Mouse (Mus musculus) limb, embryonic 15.5 days (tissue): ENCODE data around the gene Frmd4a. TPM values are rescaled to one million over a fixed set of nuclear protein-coding genes. Genes with fewer than 3 reads are reported as not detected.

Experiments used
- ATAC-seq: fragments of 200-750 bp; cut with Nextera tagmentation; 2 replicates; pipeline ENCODE4 v1.8.0; 2017; ENCODE audit warnings: low read depth, moderate TSS enrichment; ENCODE audit not compliant: insufficient number of reproducible peaks, low FRiP score, low TSS enrichment
- H3K27ac ChIP-seq: fragments of 300-500 bp; sonication (generic); 2 replicates; pipeline ENCODE4 v1.5.1; 2015; ENCODE audit warnings: moderate library complexity, mild to moderate bottlenecking, inconsistent platforms
- H3K27me3 ChIP-seq: fragments of 300-500 bp; sonication (generic); 2 replicates; pipeline ENCODE4 v1.6.1; 2015; ENCODE audit warnings: inconsistent platforms
- H3K36me3 ChIP-seq: fragments of 300-500 bp; sonication (generic); 2 replicates; pipeline ENCODE4 v1.6.1; 2015; ENCODE audit warnings: inconsistent platforms
- H3K4me1 ChIP-seq: fragments of 300-500 bp; sonication (generic); 2 replicates; pipeline ENCODE4 v1.6.1; 2015; ENCODE audit warnings: inconsistent platforms
- H3K4me2 ChIP-seq: fragments of 300-500 bp; sonication (generic); 2 replicates; pipeline ENCODE4 v1.6.1; 2015; ENCODE audit warnings: mild to moderate bottlenecking, inconsistent platforms
- H3K4me3 ChIP-seq: fragments of 300-500 bp; sonication (generic); 2 replicates; pipeline ENCODE4 v1.5.1; 2015; ENCODE audit warnings: mild to moderate bottlenecking, inconsistent platforms
- H3K9ac ChIP-seq: fragments of 300-500 bp; sonication (generic); 2 replicates; pipeline ENCODE4 v1.6.1; 2015; ENCODE audit warnings: inconsistent platforms
- H3K9me3 ChIP-seq: fragments of 300-500 bp; sonication (generic); 2 replicates; pipeline ENCODE4 v1.6.1; 2016; ENCODE audit warnings: inconsistent platforms
- WGBS: fragments of 180-500 bp; shearing (Covaris S2); methylation state at CpG from one replicate; pipeline ENCODE4 v1.1.7; 2015; 5-methylcytosine and 5-hydroxymethylcytosine counted together
- polyA plus RNA-seq: library from polyadenylated mRNA; unstranded; fragments of >200 nt; fragmentation: Nextera tagmentation; extraction: Ambion mirVana; gene quantifications from 2 replicates; pipeline ENCODE4 v1.2.1, GENCODE M21; 2015

The Frmd4a gene
- polyA plus RNA-seq, 1 experiment from 2014 or later = 34.1 TPM

DNA sequence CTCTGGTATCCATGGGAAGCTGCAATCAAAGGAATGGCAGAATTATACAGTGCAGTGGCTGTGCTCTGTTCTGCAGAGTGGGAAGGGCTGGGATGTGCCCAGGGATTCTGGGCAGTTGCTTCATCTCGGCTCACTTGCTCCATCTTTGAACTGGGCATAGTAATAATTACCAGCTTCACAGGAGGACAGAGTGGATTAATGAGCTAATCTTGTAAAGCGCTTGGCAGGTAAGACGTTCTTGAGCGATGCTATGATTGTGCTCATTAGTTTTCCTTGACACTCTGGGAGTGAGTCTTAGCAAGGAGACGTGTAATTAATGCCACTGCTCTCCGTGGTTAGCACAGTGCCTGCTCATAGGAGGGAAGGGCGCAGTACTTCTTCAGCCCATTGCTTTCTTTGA lies 54.3 kb downstream of the Frmd4a start:
- H3K9me3 ChIP-seq = no peaks in the 10 kb centered on the region
- 34% methylated on average over 7 of the region's 7 CpGs for WGBS
- H3K4me1 ChIP-seq = no peaks in the 10 kb centered on the region
- no peak overlapping the region for H3K27ac ChIP-seq
- no peaks in the 10 kb centered on the region for H3K36me3 ChIP-seq
- H3K4me2 ChIP-seq = no peak overlapping the region
- H3K27me3 ChIP-seq = no peaks in the 10 kb centered on the region
- ATAC-seq = no peak
- no peak overlapping the region for H3K9ac ChIP-seq
- H3K4me3 ChIP-seq = no peak overlapping the region

DNA sequence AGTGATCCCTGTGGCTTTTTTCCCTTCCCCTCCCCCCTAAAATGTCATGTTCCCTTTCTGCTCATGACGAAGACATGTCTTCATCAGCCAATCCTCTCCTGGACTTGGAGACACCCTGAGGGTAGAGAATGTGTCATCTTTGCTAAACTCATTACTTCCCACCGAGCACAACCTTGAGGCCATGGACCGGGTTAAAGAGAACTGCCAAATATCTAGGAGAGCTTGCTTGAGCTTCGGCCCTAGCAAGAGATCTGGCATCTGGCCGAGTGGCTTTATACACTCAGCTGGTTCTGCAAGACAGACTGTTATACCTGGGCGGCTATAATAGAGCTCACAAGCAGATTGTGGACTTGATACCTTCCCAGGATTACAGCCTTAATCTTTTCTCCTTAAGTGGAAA lies 66.4 kb downstream of the Frmd4a start:
- no peaks in the 10 kb centered on the region for H3K36me3 ChIP-seq
- WGBS = 64% methylated on average over 6 of the region's 6 CpGs
- no peak for ATAC-seq
- no peak overlapping the region for H3K4me2 ChIP-seq
- no peaks in the 10 kb centered on the region for H3K9me3 ChIP-seq
- H3K27me3 ChIP-seq = no peaks in the 10 kb centered on the region
- H3K27ac ChIP-seq = no peak overlapping the region
- no peak overlapping the region for H3K4me3 ChIP-seq
- H3K9ac ChIP-seq = no peak overlapping the region
- no peaks in the 10 kb centered on the region for H3K4me1 ChIP-seq

DNA sequence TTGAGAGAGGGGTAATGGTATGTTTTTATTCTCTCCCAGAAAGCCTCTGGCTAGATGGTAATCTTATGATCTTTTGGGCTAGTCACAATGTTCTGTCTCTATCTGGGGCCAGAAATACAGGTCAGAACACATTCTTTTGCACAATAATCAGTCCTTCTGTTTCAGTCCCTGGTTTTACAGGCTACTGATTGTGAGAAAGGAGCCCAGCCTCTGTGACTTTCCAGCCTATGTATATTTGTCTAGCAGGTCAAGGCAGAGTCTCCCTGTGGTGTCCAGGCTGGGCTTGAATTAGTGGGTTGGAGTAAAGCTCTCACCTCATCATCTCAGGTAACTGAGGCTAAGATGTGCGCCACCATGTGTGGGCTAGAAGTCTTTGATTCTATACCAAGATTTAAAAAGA lies 80.1 kb downstream of the Frmd4a start:
- Histone ChIP-seq H3K9ac (no peak overlapping the region), H3K4me3 (no peak overlapping the region)

DNA sequence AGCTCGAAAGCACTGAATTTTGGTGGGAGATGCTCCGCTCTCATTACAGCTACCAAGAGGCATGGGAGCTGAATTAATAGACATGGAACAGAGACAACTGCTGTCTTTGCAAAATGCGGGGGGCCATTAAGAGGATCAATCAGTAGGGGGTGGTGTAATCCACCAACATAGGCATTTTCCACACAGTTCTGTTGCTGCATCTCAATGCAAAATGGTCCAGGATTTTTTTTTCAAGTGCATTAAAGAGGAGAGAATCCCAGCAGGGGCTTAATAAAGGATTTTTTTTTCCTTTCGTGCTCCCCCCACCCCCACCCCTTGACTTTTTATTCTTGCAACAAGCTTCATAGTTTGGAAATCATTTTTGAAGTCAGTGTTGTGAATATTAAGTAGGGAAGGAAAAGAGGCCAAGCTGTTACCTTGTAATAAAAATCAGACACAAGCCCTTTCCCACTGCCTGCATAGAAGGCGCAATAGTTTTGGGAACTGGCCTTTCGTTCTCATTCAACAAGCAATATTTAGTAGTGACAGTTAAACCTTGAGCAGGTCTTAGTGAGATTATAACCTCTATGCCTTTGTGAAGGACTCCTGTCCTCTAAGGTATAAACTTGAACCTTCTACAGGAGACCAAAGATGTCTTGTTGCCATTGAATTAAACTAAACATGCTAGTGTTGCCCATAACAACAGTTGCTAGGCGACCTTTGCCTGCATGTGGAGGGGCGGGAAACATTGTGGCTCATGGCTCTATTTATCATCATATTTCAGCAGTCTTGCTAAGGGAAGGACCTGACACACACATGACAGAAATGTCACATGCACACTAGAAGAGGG lies 81.6 kb downstream of the Frmd4a start:
- Histone ChIP-seq H3K4me1 (no peaks in the 10 kb centered on the region), H3K4me3 (no peak overlapping the region), H3K4me2 (no peak overlapping the region), H3K9ac (no peak overlapping the region), H3K27ac (no peak overlapping the region), H3K36me3 (no peaks in the 10 kb centered on the region), H3K27me3 (no peaks in the 10 kb centered on the region), H3K9me3 (no peaks in the 10 kb centered on the region)
- no peak for ATAC-seq
- WGBS = 62% methylated on average over 8 of the region's 8 CpGs

More for the DNA sequence above, 80.1 kb downstream of the Frmd4a start:
- Histone ChIP-seq H3K4me1 (no peaks in the 10 kb centered on the region), H3K27ac (no peak overlapping the region), H3K4me2 (no peak overlapping the region), H3K36me3 (no peaks in the 10 kb centered on the region), H3K27me3 (no peaks in the 10 kb centered on the region), H3K9me3 (no peaks in the 10 kb centered on the region)
- no peak for ATAC-seq
- 81% methylated on average over 1 of the region's 1 CpGs for WGBS

DNA sequence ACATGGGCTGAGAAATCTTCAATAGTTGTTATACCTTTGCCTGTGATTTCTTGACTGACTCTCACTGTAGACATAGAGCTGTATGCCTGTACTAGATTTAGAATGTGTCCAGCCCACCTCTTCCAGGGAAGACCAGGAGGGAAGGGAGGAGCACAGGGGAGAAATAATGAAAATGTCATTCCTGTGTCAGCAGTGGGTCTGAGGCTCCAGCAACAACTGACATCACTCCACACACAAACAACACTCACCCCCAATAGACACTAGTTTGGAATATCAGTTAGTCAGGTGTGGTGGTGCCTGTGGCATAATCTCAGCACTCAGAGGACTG lies 82.2 kb downstream of the Frmd4a start:
- no peak for ATAC-seq
- H3K9me3 ChIP-seq = no peaks in the 10 kb centered on the region
- no peak overlapping the region for H3K4me3 ChIP-seq
- no peaks in the 10 kb centered on the region for H3K36me3 ChIP-seq
- H3K27ac ChIP-seq = no peak overlapping the region
- no peaks in the 10 kb centered on the region for H3K4me1 ChIP-seq
- H3K27me3 ChIP-seq = no peaks in the 10 kb centered on the region
- H3K4me2 ChIP-seq = no peak overlapping the region
- no peak overlapping the region for H3K9ac ChIP-seq

DNA sequence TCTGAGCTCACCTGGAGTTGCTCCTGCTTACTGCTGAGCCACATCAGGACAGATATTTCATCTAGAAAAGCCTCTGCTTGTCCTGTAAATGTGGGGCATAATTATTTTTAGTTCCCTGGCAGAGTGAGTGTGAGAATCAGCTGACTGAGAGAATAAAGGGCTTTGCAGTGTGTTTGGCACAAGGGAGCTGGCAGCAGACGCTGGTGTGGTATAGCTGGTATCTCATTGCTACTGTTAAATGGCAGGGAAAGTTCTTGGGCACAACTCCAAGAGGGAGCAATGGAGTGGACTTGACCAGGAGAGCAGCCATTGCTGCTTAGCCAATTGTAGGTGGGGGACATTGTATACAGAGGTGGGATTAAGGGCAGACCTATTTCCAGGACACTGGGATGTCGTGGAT lies 83.9 kb downstream of the Frmd4a start:
- Histone ChIP-seq H3K4me3 (no peak overlapping the region), H3K9me3 (no peaks in the 10 kb centered on the region), H3K4me1 (no peaks in the 10 kb centered on the region), H3K9ac (no peak overlapping the region), H3K36me3 (no peaks in the 10 kb centered on the region), H3K27me3 (no peaks in the 10 kb centered on the region), H3K27ac (no peak overlapping the region), H3K4me2 (no peak overlapping the region)
- WGBS = 76% methylated on average over 2 of the region's 2 CpGs
- ATAC-seq = no peak

DNA sequence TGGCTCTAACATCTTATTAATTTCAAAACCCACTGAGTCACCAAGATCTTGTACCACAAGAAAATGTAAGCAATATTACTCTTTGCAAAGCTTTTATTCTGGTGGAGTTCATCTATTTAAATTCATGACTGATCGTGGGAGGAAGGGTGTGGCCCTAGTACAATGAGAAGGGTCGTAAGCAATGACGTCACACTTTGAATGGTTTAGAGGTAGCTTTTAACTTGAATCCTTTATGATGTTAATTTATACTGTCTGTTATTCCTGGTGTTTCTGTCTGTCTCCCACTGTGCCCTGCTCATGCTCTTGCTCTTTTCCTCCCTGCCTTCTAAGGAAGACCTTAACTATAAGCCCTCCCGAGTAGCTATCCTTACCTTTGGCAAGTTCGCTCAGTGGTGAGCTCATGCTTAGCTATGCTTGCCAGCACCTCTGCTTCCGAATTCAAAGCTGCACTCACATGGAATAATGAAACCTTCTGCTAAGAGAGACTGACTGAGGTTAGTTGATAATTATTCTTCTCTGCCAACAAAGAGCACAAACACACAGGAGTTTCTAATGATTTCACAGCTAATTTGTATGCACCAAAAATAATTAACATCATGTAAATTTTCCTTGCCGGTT lies 95.9 kb downstream of the Frmd4a start:
- no peak for ATAC-seq
- Histone ChIP-seq H3K36me3 (no peaks in the 10 kb centered on the region), H3K9me3 (no peaks in the 10 kb centered on the region), H3K27ac (no peak overlapping the region), H3K9ac (no peak overlapping the region), H3K4me1 (no peaks in the 10 kb centered on the region), H3K27me3 (no peaks in the 10 kb centered on the region), H3K4me2 (no peak overlapping the region), H3K4me3 (no peak overlapping the region)
- WGBS = 74% methylated on average over 7 of the region's 7 CpGs

DNA sequence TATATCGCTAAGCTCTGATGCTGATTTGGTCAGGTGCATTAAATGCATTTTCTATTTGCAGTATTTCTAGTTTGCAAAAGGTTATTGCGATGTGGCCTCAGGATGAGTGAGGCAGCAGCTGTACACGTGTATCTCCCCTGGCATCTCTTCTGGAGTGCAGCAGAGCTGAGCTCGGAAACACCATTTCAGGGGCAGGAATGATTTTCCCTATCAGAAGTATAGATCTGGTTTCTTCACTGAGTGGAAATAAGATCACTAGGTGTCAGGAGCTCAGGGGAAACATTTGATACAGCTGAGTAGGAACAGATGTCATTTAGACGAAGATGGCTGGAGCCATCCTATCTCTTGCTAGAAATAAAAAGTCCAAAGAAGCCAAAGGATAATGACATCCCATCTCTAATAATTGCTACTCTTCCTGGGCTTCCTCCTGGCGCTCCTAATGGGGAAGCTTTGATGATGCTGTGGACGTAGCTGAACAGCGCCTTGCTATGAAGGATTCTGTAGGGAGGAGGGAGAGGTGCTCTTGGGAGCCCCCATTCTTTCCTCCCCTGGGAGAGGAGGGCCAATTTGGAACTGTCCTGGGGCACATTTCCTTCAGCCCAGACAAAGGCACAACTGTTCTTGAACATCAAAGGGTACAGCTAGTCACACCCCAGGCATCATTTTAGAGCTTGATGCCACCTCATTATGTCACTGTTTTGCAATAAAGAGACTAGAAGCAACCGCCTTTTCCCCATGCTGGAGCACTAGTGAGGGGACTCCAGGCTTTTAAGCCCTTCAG lies 102.4 kb downstream of the Frmd4a start:
- no peak overlapping the region for H3K4me2 ChIP-seq
- H3K27ac ChIP-seq = no peak overlapping the region
- H3K4me1 ChIP-seq = no peaks in the 10 kb centered on the region
- no peak overlapping the region for H3K4me3 ChIP-seq
- no peaks in the 10 kb centered on the region for H3K9me3 ChIP-seq
- no peak overlapping the region for H3K9ac ChIP-seq
- no peak for ATAC-seq
- H3K36me3 ChIP-seq = no peaks in the 10 kb centered on the region
- H3K27me3 ChIP-seq = no peaks in the 10 kb centered on the region
- 38% methylated on average over 9 of the region's 9 CpGs for WGBS

DNA sequence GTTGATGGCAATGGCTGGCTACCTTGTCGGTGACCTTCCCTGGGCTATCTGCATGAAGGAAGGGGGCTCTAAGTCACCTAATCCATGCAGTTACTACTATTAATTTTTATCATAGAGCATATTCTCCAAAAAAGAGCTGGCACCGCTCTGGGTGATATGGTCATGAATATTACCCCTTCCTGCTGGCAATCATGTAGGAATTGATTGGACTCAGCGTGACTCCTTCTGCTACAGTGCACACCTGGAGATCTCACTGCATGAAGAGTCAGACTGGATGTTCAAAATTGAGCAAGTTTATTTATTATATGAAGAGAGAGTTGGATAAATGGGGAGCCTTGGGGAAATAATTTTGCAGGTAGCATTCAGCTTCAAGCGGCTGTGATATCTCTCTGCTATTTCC lies 113.7 kb downstream of the Frmd4a start:
- H3K4me2 ChIP-seq = no peak overlapping the region
- H3K4me3 ChIP-seq = no peak overlapping the region
- WGBS = 84% methylated on average over 4 of the region's 4 CpGs

DNA sequence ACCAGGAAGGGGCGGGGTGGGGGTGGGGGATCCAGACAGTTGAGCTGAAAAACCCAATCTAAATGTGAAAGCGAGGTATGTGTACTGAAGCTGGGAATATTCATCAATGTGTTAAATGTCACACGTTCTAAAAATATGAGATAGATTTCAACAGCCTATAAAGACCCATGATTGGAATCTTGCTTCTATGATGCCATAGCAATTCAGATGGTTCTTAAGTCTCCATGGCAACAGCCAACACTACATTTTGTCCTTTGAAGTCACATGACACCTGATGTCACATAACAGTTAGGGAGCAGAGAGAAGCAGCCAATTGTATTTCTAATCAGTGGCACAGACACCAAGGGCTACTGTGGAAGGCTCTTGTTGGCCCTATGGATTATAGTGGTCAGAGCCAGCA lies 120.0 kb downstream of the Frmd4a start:
- no peak for ATAC-seq

More for the DNA sequence above, 113.7 kb downstream of the Frmd4a start:
- no peak overlapping the region for H3K9ac ChIP-seq
- no peaks in the 10 kb centered on the region for H3K9me3 ChIP-seq
- ATAC-seq = no peak
- H3K27ac ChIP-seq = no peak overlapping the region
- H3K27me3 ChIP-seq = no peaks in the 10 kb centered on the region
- H3K36me3 ChIP-seq = no peaks in the 10 kb centered on the region
- H3K4me1 ChIP-seq = no peaks in the 10 kb centered on the region

DNA sequence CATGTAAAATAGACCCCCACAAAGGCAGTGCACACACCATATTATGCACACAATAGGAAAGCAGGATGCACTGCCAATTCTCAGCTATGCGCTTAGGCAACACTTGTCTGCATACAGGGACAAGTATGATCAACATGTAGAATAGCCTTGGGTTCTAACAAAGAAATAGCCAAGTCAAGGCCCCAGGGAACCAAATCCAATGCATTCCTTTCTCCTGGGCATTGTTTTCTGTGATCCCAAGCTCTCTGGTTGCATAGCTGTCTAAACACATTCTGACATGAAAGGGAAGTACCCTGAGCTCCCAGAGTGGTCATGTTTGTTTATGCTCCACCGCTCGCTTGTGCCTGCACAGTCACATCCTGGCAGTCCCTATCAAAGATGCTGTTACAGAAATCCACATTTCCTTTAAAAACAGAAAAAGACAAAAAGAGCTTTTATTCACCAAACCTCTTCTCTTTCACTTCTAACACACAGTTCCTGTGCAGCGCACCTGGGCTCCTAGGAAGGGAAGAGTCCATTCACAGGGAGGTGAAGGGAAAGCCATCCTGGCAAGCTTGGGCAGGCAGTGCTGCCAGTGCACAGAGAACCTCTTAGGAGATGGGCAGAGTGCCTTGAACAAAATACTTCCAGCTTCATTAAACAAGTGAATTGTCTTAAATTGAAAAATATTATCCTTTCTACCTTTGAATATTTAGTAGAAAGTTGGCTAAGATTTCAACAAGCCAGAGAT lies 124.9 kb downstream of the Frmd4a start:
- 68% methylated on average over 4 of the region's 4 CpGs for WGBS
- H3K9ac ChIP-seq = no peak overlapping the region
- no peak for ATAC-seq
- H3K4me2 ChIP-seq = no peak overlapping the region
- no peaks in the 10 kb centered on the region for H3K36me3 ChIP-seq
- no peaks in the 10 kb centered on the region for H3K9me3 ChIP-seq
- H3K27ac ChIP-seq = no peak overlapping the region
- no peak overlapping the region for H3K4me3 ChIP-seq
- no peaks in the 10 kb centered on the region for H3K4me1 ChIP-seq
- no peaks in the 10 kb centered on the region for H3K27me3 ChIP-seq

More for the DNA sequence above, 120.0 kb downstream of the Frmd4a start:
- H3K36me3 ChIP-seq = no peaks in the 10 kb centered on the region
- no peaks in the 10 kb centered on the region for H3K9me3 ChIP-seq
- H3K27ac ChIP-seq = no peak overlapping the region
- H3K9ac ChIP-seq = no peak overlapping the region
- 86% methylated on average over 3 of the region's 3 CpGs for WGBS
- no peak overlapping the region for H3K4me3 ChIP-seq
- no peak overlapping the region for H3K4me2 ChIP-seq
- H3K4me1 ChIP-seq = no peaks in the 10 kb centered on the region
- no peaks in the 10 kb centered on the region for H3K27me3 ChIP-seq

DNA sequence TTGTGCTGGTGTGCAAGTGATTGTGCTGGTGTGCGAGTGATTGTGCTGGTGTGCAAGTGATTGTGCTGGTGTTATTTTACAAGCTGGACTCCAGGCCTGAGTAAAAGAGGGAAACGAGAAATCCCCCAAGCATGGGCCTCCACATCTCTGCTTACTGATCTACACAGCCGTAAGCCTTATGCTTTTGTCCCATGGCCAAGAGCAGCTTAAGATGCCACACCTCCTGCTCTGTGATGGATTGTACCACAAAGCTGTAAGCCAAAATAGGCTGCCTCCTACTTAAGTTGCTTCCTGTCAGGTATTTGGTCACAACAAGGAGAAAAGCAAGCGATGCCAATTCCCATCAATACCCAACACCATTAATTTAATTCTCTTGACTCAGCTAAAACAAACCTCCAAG lies 126.9 kb downstream of the Frmd4a start:
- no peaks in the 10 kb centered on the region for H3K27me3 ChIP-seq
- H3K4me1 ChIP-seq = no peaks in the 10 kb centered on the region
- H3K4me2 ChIP-seq = no peak overlapping the region
- H3K9ac ChIP-seq = no peak overlapping the region
- no peak for ATAC-seq
- H3K4me3 ChIP-seq = no peak overlapping the region
- no peaks in the 10 kb centered on the region for H3K9me3 ChIP-seq
- 79% methylated on average over 4 of the region's 4 CpGs for WGBS
- H3K27ac ChIP-seq = no peak overlapping the region
- H3K36me3 ChIP-seq = no peaks in the 10 kb centered on the region
